Mouse (Mus musculus): Measurements from ENCODE around the gene Pkn3. TPM values are rescaled to one million over a fixed set of nuclear protein-coding genes. Genes with fewer than 3 reads are reported as not detected.
A peak's percentile ranks its signal among the peaks of the same experiment; 100 is the strongest.

Pkn3 gene
- 5.6 and 7.6 TPM in 2 replicates for polyA plus RNA-seq (2014; fragmentation: Nextera tagmentation; extraction: Ambion mirVana)

DNA sequence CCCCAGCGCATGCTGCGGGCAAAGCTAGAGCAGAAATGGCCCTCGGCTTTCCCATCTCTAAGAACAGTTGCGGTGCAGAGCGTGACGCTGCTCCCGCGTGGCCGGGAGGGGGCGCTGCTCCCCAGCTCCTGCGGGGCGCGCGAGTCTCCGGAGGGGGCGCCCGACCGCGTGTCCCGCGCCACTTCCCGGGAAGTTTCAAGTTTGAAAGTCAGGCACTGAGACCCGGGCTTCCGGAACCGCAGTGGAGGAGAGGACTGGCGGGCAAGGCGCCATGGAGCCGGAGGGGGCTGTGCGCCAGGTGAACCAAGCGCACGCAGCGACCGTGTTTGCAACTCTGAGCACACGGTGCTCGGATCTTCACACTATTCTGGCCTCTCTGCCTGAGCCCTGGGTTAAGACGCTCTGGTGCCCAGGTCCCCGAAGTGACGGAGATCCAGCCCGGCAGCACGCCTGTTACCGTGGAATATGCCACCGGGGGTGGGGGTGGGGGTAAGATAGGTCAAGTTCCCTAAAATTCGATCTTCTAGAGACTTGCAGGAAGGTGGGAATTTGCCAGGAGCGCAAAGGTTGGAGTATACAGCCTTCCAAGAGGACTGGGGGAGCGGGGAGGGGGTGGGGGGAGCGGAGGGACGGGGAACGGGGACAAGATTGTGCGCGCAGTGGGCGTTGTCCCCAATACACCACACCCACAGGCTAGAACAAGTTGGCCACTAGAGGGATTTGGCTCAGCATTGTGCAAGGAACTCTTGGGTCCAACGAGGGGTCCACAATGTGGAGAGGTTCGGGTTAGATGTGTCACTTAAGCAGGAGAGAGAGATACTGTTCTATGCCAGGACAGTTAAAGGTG is at the start of gene Pkn3:
Gene Pkn3, plus strand, starts transcription at position 183 of the 847 bp plus-strand sequence.
- peak; percentile 88 for ATAC-seq (ENCODE audit: low read depth)
- under 1% methylated on average over 50 of the region's 53 CpGs for WGBS

DNA sequence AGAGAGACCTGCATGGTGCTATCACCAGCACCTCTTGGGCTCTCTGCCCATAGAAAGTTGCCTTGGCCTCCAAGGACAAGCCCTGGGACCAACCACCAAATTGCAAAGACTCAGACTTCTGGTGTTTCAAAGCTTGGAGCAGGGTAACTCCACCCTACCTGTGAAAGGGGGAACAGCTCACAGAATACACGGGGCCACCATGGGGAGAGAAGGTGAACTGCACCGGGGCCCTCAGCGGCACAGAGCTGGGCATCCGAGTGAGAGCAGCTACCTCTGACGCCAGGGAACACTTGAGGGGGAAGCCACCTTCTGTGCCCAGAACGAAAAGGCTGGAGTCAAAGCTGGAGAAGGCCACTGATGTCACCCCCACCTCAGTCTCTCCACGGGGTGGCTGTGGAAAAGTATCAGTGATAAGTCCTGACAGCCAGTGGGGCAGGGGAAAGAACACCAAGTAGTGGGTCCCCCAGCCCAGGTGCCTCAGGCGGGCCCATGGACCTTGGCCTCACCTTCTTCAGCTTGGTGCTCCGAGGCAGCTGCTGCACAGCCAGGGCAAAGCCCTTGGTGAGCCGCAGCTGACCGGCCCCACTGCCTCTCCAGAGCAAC is 45.1 kb upstream of the Pkn3 start:
- WGBS = 48% methylated on average over 6 of the region's 11 CpGs
- peaks cover 73% of the 10 kb centered on the region for H3K36me3 ChIP-seq (ENCODE audit: control insufficient read depth, insufficient read depth, low read length)
- ATAC-seq (ENCODE audit: low read depth) (no peak), DNase-seq (ENCODE audit: low spot score) (no peak)
- no peak overlapping the region for H3K27ac ChIP-seq (replicated peaks; ENCODE audit: low read depth, low read length)
- no peak overlapping the region for H3K4me3 ChIP-seq (ENCODE audit: low read depth, low read length)
- H3K9me3 ChIP-seq (ENCODE audit: control insufficient read depth, low read length) = no peaks in the 10 kb centered on the region
- H3K4me2 ChIP-seq (ENCODE audit: low read depth, low read length) = no peak overlapping the region
- no peak overlapping the region for H3K9ac ChIP-seq (ENCODE audit: low read depth, low read length)
- H3K27me3 ChIP-seq (replicated peaks; ENCODE audit: control insufficient read depth, insufficient read depth, low read length) = no peaks in the 10 kb centered on the region
- no peaks in the 10 kb centered on the region for H3K4me1 ChIP-seq (ENCODE audit: control insufficient read depth, insufficient read depth, low read length)

More for the DNA sequence above, at the start of gene Pkn3:
- Histone ChIP-seq H3K27me3 (replicated peaks; ENCODE audit: control insufficient read depth, insufficient read depth, low read length) (no peaks in the 10 kb centered on the region), H3K36me3 (ENCODE audit: control insufficient read depth, insufficient read depth, low read length) (peaks cover 15% of the 10 kb centered on the region), H3K9ac (ENCODE audit: low read depth, low read length) (peak within 1 kb of the TSS; percentile 64), H3K4me3 (ENCODE audit: low read depth, low read length) (peak within 1 kb of the TSS; percentile 60), H3K4me1 (ENCODE audit: control insufficient read depth, insufficient read depth, low read length) (no peaks in the 10 kb centered on the region), H3K27ac (replicated peaks; ENCODE audit: low read depth, low read length) (peak within 1 kb of the TSS; percentile 77), H3K4me2 (ENCODE audit: low read depth, low read length) (peak within 1 kb of the TSS; percentile 91), H3K9me3 (ENCODE audit: control insufficient read depth, low read length) (no peaks in the 10 kb centered on the region)
- peak; percentile 93 for DNase-seq (ENCODE audit: low spot score)

DNA sequence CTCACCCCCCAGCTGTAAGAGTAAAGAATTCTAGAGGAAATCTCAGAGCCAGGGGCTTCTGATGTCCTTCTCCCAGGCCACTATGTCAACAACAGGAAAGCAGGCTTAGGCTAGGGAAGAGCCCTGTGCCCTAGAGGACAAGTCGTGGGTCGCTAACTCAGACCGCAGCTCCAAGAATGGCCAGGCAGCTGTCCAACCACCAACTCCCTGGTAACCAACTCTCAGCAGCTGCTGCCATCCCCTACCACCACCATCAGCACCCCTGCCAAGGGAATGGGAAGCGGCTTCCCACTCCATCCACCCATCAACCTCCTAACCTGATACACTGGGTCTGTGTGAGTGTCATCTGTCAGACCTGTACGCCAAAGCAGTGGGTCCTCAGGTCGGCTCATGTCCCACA is 44.5 kb upstream of the Pkn3 start:
- Histone ChIP-seq H3K9me3 (ENCODE audit: control insufficient read depth, low read length) (no peaks in the 10 kb centered on the region), H3K27ac (replicated peaks; ENCODE audit: low read depth, low read length) (no peak overlapping the region), H3K9ac (ENCODE audit: low read depth, low read length) (no peak overlapping the region), H3K36me3 (ENCODE audit: control insufficient read depth, insufficient read depth, low read length) (peaks cover 73% of the 10 kb centered on the region), H3K4me2 (ENCODE audit: low read depth, low read length) (no peak overlapping the region), H3K4me1 (ENCODE audit: control insufficient read depth, insufficient read depth, low read length) (no peaks in the 10 kb centered on the region), H3K27me3 (replicated peaks; ENCODE audit: control insufficient read depth, insufficient read depth, low read length) (no peaks in the 10 kb centered on the region), H3K4me3 (ENCODE audit: low read depth, low read length) (no peak overlapping the region)
- 69% methylated on average over 6 of the region's 6 CpGs for WGBS
- DNase-seq (ENCODE audit: low spot score) = no peak
- ATAC-seq (ENCODE audit: low read depth) = no peak

DNA sequence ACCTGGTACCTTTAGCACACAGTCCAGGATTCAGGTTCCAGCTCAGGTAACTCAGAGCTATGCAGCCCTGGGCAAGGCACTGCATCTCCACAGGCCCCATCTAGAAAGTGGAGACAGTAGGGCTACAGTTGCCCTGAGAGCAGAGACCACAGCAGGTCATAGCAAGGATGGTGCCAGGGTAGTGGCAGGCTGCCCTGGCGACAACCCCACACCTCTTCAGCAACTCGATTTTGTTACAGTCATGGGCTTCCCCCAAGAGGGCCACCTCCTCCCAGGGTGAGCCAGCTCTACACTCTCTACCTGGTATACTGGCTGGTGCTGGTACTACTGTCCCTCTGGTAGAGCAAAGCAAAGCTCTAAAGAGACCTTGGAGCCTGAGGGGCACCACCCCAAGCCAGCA is 39.7 kb upstream of the Pkn3 start:
- H3K9me3 ChIP-seq (ENCODE audit: control insufficient read depth, low read length) = no peaks in the 10 kb centered on the region
- peaks cover 40% of the 10 kb centered on the region for H3K36me3 ChIP-seq (ENCODE audit: control insufficient read depth, insufficient read depth, low read length)
- no peak overlapping the region for H3K4me2 ChIP-seq (ENCODE audit: low read depth, low read length)
- no peak overlapping the region for H3K4me3 ChIP-seq (ENCODE audit: low read depth, low read length)
- ATAC-seq (ENCODE audit: low read depth) (no peak), DNase-seq (ENCODE audit: low spot score) (no peak)
- WGBS = 93% methylated on average over 2 of the region's 2 CpGs
- no peaks in the 10 kb centered on the region for H3K27me3 ChIP-seq (replicated peaks; ENCODE audit: control insufficient read depth, insufficient read depth, low read length)
- H3K4me1 ChIP-seq (ENCODE audit: control insufficient read depth, insufficient read depth, low read length) = no peaks in the 10 kb centered on the region
- no peak overlapping the region for H3K27ac ChIP-seq (replicated peaks; ENCODE audit: low read depth, low read length)
- no peak overlapping the region for H3K9ac ChIP-seq (ENCODE audit: low read depth, low read length)

DNA sequence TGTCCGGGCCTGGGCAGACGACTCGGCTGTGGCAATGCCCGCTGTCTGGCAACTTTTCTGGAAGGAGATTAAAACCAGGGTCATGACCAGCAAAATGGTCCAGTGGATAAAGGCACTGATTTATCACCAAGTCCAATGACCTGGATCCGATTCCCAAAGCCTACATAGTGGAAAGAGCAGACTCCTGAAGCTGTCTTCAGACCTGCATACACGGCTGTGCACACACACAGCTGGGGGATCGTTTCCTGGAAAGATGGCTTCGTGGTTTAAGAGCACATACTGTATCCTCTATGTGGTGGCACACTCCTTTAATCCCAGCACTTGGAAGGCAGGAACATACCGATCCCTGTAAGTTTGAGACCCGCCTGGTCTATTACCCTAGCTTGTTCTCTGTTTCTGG is 39.1 kb upstream of the Pkn3 start:
- Histone ChIP-seq H3K4me2 (ENCODE audit: low read depth, low read length) (no peak overlapping the region), H3K27me3 (replicated peaks; ENCODE audit: control insufficient read depth, insufficient read depth, low read length) (no peaks in the 10 kb centered on the region), H3K4me3 (ENCODE audit: low read depth, low read length) (no peak overlapping the region), H3K9ac (ENCODE audit: low read depth, low read length) (no peak overlapping the region), H3K27ac (replicated peaks; ENCODE audit: low read depth, low read length) (no peak overlapping the region), H3K4me1 (ENCODE audit: control insufficient read depth, insufficient read depth, low read length) (no peaks in the 10 kb centered on the region), H3K36me3 (ENCODE audit: control insufficient read depth, insufficient read depth, low read length) (peaks cover 39% of the 10 kb centered on the region), H3K9me3 (ENCODE audit: control insufficient read depth, low read length) (no peaks in the 10 kb centered on the region)
- no peak for DNase-seq (ENCODE audit: low spot score)
- WGBS = 95% methylated on average over 10 of the region's 10 CpGs
- no peak for ATAC-seq (ENCODE audit: low read depth)

DNA sequence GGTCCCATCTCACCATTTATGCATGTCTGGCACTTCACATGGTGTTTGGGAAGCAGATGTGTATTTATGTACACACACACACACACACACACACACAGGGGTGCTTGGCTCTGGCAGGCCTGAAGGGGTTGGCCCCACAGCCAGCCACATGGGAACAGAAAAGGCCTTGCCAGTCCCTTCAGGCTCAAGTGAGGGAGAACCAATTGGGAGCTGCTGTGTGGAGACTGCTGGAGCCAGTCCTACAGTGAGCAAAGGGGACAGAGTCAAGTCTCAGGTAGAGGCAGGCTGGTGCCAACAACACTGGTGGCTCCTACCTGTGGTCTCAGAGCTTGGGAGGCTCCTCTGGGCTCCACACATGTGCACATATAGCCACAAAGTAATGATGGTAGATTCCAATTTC is 37.8 kb upstream of the Pkn3 start:
- ATAC-seq (ENCODE audit: low read depth) (no peak), DNase-seq (ENCODE audit: low spot score) (no peak)
- Histone ChIP-seq H3K4me3 (ENCODE audit: low read depth, low read length) (no peak overlapping the region), H3K9me3 (ENCODE audit: control insufficient read depth, low read length) (no peaks in the 10 kb centered on the region), H3K36me3 (ENCODE audit: control insufficient read depth, insufficient read depth, low read length) (peaks cover 30% of the 10 kb centered on the region), H3K27me3 (replicated peaks; ENCODE audit: control insufficient read depth, insufficient read depth, low read length) (no peaks in the 10 kb centered on the region), H3K9ac (ENCODE audit: low read depth, low read length) (no peak overlapping the region), H3K27ac (replicated peaks; ENCODE audit: low read depth, low read length) (no peak overlapping the region), H3K4me2 (ENCODE audit: low read depth, low read length) (no peak overlapping the region), H3K4me1 (ENCODE audit: control insufficient read depth, insufficient read depth, low read length) (no peaks in the 10 kb centered on the region)

DNA sequence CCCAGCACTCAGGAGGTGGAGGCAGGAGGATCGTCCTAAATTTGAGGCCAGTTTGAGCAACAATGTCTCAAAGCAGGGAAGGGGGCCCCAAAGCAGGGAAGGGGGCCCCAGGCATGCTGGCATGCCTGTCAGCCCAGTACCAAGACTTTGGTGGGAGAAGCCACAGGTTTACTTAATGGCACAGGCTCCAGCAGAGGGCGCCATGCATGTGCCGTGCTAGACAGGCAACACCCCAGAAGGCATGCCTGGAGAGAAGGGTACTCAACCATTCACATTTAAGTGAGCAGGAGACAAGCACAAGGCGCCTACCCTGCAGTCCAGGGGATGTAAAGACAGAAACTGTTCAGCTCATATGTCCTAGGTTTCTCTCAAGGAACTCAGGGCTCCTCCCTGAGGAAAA is 35.0 kb upstream of the Pkn3 start:
- Histone ChIP-seq H3K27me3 (replicated peaks; ENCODE audit: control insufficient read depth, insufficient read depth, low read length) (no peaks in the 10 kb centered on the region), H3K4me1 (ENCODE audit: control insufficient read depth, insufficient read depth, low read length) (no peaks in the 10 kb centered on the region), H3K4me2 (ENCODE audit: low read depth, low read length) (no peak overlapping the region), H3K9ac (ENCODE audit: low read depth, low read length) (no peak overlapping the region), H3K27ac (replicated peaks; ENCODE audit: low read depth, low read length) (no peak overlapping the region), H3K4me3 (ENCODE audit: low read depth, low read length) (no peak overlapping the region), H3K9me3 (ENCODE audit: control insufficient read depth, low read length) (no peaks in the 10 kb centered on the region), H3K36me3 (ENCODE audit: control insufficient read depth, insufficient read depth, low read length) (peaks cover 26% of the 10 kb centered on the region)
- WGBS = 0% methylated on average over 4 of the region's 4 CpGs
- DNase-seq (ENCODE audit: low spot score) = peak; percentile 91
- peak; percentile 81 for ATAC-seq (ENCODE audit: low read depth)

DNA sequence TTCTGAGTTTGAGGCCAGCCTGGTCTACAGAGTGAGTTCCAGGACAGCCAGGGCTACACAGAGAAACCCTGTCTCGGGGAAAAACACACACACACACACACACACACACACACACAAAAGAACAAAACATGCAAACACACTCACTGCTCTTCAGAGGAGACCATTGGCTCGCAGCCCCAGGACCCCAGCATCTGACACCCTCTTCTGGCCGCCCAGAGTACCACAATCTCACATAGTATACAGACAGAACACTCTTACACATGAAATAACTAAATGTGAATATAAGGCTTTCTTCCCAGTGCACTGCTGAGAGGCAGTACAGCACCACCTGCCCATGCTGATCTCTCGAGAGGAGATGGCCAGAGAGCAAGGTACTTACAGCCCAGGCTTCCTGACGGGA is 32.9 kb upstream of the Pkn3 start:
- H3K4me3 ChIP-seq (ENCODE audit: low read depth, low read length) = no peak overlapping the region
- H3K4me1 ChIP-seq (ENCODE audit: control insufficient read depth, insufficient read depth, low read length) = peaks cover 9% of the 10 kb centered on the region; the same call in 1 of the 2 replicates
- ATAC-seq (ENCODE audit: low read depth) (no peak), DNase-seq (ENCODE audit: low spot score) (no peak)
- H3K9me3 ChIP-seq (ENCODE audit: control insufficient read depth, low read length) = no peaks in the 10 kb centered on the region
- no peak overlapping the region for H3K27ac ChIP-seq (replicated peaks; ENCODE audit: low read depth, low read length)
- no peak overlapping the region for H3K9ac ChIP-seq (ENCODE audit: low read depth, low read length)
- H3K27me3 ChIP-seq (replicated peaks; ENCODE audit: control insufficient read depth, insufficient read depth, low read length) = no peaks in the 10 kb centered on the region
- H3K36me3 ChIP-seq (ENCODE audit: control insufficient read depth, insufficient read depth, low read length) = peaks cover 11% of the 10 kb centered on the region; the same call in 1 of the 2 replicates
- H3K4me2 ChIP-seq (ENCODE audit: low read depth, low read length) = no peak overlapping the region
- 85% methylated on average over 5 of the region's 5 CpGs for WGBS
